Mouse (Mus musculus) layer of hippocampus, adult 9-10 months (tissue): ENCODE data around the gene Cdc34.
"Not testable (repeated sequence)": the region's sequence is repeated elsewhere in the genome, so short reads cannot be mapped to it uniquely, and the experiment has no call there.

ENCODE experiments used
- DNase-seq: peaks from one replicate; pipeline ENCODE4 v3.0.0; 2022; ENCODE audit warnings: low spot score

Cdc34 gene

DNA sequence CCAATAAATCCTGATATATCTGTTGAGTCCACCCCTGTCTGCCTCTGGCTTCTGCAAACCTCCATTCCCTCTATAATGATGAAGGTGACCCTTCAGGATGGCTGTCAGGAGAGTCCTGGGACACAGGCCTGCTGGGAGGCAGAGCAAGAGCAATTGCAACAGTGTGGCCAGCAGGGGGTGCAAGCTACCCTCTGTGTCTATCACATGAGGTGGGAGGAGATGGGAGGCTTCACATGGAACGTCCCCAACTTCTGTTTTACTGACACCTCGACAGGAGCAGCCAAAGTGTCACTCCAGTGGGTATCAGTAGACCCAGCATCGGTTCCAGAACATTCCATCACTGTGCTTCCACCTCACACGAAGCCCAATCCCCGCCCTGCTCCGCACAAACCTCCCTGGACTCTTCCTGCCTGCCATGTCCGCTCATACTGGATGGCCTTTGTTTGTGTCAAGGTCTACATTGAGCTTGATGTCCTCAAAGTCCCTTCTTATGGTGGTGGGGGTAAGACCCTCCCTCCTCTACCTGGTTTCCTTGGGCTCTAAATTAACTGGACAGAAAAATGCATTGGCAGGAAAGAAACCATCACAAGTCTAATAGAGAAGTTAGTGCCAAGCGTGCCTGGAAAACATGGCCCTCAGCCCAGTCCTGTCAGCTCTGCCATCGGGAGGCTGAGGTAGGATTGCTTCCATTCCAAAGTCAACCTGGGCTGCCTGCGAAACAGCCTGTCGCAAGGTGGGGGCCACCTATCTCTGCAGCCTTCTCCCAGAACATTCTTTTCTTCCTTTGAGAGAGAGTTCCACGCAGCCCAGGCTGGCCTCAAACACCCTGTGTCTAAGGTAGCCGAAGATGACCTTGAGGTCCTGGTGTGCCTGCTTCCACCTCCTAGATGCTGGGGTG is 13.5 kb downstream of the Cdc34 start:
- DNase-seq = no peak

DNA sequence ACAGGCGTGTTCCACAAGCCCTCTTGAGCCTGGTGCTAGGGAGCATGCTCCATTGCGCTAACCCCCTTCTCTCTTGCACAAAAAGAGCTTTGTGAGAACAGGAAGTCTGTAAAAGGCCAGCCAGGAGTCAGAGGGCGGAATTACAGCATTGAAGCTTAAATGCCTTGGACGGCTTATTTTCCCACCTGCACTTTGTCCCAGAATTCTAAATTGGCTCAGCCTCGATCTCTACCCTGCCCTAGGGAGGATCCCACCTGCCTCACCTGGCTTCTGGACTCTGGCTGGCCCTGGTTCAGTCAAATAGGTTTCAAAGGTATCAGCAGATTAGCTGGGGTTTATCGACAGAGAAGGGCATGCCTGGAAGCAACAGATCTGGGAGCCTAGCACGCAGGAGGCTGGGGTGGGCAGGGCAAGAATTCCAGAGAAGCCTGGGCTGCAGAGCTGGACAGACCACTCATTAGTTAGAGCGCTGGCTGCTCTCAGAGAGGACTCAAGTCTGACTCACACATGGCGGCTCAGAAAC is 14.2 kb downstream of the Cdc34 start:
- no peak for DNase-seq

DNA sequence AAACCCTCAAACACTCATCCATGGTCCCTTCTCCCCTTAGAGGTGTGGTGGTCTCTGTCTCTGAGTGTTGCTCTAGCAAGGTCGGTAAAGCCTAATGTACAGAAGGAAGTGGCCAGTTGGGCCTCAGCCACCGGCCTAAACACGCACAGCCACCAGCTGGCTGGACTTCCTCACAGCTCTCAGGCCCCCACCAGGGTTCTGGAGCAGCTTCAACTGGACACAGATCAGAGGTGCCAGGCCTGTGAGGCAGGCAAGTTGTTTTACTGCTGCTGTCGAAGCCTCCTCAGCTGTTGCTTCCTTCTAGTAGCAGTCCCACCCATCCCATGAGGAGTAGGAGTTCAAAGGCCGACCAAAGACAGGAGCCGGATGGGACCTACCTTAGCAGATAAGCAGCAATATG is 15.9 kb downstream of the Cdc34 start:
- DNase-seq = no peak

DNA sequence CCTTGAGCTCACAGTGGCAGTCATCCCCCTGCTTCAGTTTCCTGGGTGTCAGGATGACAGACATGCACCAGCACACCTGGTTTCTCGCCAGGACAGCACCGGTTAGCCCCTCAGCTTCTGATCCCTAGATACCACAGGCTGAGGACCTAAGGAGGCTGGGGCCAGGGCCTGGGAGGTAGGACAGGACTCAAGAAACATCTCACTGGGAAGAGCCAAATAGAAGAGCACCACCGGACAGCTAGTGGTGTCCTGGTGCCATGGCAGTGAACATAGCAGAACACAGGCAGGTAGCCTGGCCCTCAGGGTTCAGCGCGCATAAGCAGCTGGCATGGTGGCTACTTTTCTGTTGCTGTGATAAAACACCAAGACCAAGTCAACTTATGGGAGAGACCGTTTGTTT is 16.5 kb downstream of the Cdc34 start:
- DNase-seq = no peak

DNA sequence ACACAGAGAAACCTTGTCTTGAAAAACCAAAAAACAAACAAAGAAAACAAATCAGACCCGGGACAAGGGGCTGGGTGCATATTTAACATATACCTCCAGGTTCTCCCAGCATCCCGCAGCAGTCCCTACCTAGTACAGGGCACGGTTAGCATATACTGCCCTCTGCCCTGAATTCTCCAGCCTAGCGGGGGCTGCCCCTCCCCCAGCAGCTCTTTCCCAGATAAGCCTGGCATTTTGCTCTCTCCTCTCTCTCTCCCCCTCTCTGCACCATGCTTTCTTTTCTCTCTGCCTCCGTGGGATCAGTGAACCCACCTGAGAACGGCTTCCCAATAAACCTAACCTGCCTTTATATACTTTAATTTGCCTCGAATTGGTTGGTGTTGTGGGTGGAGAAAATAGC is 18.7 kb downstream of the Cdc34 start:
- DNase-seq = no peak

GRCm38 (mm10) chr10:79701443-79702129 is 19.6 kb downstream of the Cdc34 start:
- DNase-seq = no peak

DNA sequence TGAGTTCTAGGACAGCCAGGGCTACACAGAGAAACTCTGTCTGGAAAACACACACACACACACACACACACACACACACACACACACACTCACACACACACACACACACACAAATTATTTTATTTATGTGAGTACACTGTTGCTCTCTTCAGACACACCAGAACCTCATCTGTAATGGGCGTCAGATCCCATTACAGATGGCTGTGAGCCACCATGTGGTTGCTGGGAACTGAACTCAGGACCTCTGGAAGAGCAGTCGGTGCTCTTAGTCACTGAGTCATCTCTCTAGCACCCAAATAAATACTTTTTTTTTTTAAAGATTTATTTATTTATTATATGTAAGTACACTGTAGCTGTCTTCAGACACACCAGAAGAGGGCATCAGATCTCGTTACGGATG is 21.0 kb downstream of the Cdc34 start:
- DNase-seq = not testable (repeated sequence)

GRCm38 (mm10) chr10:79703541-79703940 is 21.5 kb downstream of the Cdc34 start:
- DNase-seq = no peak

DNA sequence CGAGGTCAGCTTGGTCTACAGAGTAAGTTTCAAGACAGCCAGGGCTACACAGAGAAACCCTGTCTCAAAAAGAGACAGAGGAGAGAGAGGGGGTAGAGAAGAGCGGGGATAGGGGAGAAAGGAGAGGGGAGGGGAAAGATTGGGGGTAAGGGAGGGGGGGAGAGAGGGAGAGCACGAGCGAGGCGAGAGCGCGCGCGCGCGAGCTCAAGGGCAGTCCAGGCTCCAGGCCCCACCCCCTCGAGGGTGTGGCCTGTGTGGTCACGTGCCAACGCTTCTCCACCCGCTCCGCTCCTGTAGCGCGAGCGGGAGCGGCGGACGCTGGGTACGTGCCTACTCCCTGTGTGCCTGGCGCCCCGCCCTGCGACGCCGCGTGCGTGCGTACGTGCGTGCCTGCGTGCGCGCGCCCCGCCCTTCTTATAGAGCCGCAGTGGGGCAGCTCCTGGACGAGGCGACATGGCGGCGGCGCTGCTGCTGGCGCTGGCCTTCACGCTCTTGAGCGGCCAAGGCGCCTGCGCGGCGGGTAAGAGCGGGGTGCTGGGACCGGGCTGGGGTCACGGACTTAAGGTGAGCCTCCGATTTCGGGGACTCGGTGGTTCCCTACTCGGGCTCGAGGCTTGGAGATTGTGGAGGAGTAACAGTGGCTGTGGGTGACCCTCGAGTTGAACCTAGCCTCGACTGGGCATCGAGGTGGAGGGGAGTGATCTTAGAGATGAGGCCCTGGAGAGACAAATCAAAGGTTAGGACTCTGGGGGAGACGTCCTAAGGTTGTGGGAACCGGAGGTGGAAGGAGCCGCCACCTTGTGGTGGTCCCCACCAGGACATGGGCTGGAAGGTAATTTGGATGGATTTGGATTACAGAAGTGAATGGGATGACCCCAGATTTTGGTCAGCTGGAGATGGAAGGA is 22.3 kb downstream of the Cdc34 start, which contains the start of gene Bsg:
Gene Bsg (plus strand): TSS at position 427 of the 905 bp plus-strand sequence.
- peak; percentile 96 for DNase-seq

- no peak for DNase-seq
These were observed 23.0 kb downstream of the Cdc34 start for GRCm38 (mm10) chr10:79704970-79705360.

DNA sequence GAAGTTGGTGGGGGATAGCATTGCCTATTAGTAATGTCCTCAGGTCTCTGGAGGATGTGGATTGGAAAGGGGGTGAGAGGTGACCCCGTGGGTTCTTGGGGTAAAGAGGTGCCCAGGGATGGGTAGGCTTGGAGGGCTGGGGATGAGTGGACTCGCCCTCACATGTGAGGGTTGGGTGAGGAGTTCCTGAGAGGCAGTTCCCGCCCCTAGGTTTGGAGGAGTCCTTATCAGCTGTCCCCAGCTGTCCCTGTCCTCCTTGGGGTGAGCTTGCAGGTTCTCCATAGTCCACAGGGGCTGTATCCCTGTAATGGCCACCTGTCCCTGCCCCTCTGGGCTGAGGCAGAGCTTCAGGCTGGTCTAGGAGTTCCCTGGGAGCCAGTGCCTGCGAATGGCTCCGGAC is 24.0 kb downstream of the Cdc34 start:
- no peak for DNase-seq

- DNase-seq = no peak
These were observed 24.6 kb downstream of the Cdc34 start for GRCm38 (mm10) chr10:79706406-79707094.

GRCm38 (mm10) chr10:79707162-79707561 is 25.2 kb downstream of the Cdc34 start:
- DNase-seq = no peak

GRCm38 (mm10) chr10:79707759-79708158 is 25.8 kb downstream of the Cdc34 start:
- no peak for DNase-seq

GRCm38 (mm10) chr10:79708668-79709067 is 26.7 kb downstream of the Cdc34 start:
- no peak for DNase-seq

GRCm38 (mm10) chr10:79709307-79709706 is 27.3 kb downstream of the Cdc34 start:
- DNase-seq = no peak

- no peak for DNase-seq
These were observed 30.0 kb downstream of the Cdc34 start for GRCm38 (mm10) chr10:79712029-79712428.

DNA sequence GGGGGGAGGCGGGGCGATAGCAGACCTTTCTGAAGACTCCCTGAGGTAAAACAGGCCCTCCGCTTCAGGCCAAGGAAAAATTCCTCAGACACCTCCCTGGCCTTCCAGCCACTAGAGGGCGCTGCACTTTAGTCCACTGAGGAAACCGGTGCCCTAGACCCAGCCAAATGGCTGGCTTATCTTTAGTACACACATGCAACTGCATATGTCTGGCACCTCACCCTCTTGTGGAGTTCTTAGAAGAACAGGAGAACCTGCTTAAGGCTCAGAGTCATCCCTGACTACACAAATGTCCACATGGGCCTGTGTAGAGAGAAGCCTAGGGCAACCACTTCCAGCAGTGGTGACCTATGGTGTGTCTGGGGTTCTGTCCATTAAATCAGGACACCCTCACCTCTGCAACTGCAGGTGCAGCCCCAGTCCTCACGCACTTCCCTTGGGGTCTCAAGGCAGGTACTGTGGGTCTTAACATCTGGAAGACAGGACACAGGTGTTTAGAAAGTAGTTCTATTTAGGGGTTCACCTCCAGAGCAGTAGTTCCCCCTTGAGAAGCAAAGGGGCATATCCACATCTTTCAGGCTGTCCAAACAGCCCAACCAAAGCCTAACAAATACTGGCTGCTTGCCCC is 30.6 kb downstream of the Cdc34 start:
- DNase-seq = peak; percentile 72

- no peak for DNase-seq
These were observed 31.2 kb downstream of the Cdc34 start for GRCm38 (mm10) chr10:79713163-79713562.

- DNase-seq = no peak
These were observed 33.0 kb downstream of the Cdc34 start for GRCm38 (mm10) chr10:79714996-79715395.
